Mouse (Mus musculus) heart, adult 9 months (tissue): ENCODE data around the gene Krt42.
"Not testable (repeated sequence)": the region's sequence is repeated elsewhere in the genome, so short reads cannot be mapped to it uniquely, and the experiment has no call there.

Source experiments
- DNase-seq, 2 experiments: peaks; one replicate each; pipeline ENCODE4 v3.0.0; 2022; ENCODE audit warnings: low spot score in 2 of 2

The Krt42 gene

GRCm38 (mm10) chr11:100269821-100270332, at the start of gene Krt42:
TSS of gene Krt42 (minus strand) at chr11:100269871.
- no peak for DNase-seq

- DNase-seq: no peak
These were observed 49.1 kb upstream of the Krt42 start for GRCm38 (mm10) chr11:100318529-100319451.

GRCm38 (mm10) chr11:100317826-100318380, 48.2 kb upstream of the Krt42 start:
- no peak for DNase-seq

- no peak for DNase-seq
These were observed 45.8 kb upstream of the Krt42 start for GRCm38 (mm10) chr11:100315439-100315838.

- no peak for DNase-seq
These were observed 43.8 kb upstream of the Krt42 start for GRCm38 (mm10) chr11:100313424-100313823.

- DNase-seq: peak in 1 of 2 experiments; percentile 56
These were observed 42.5 kb upstream of the Krt42 start for GRCm38 (mm10) chr11:100312096-100312679.

GRCm38 (mm10) chr11:100311656-100312055, 42.0 kb upstream of the Krt42 start:
- no peak for DNase-seq

- DNase-seq: not testable (repeated sequence)
These were observed 39.0 kb upstream of the Krt42 start for GRCm38 (mm10) chr11:100308672-100309071.

- DNase-seq: no peak
These were observed 38.2 kb upstream of the Krt42 start for GRCm38 (mm10) chr11:100307900-100308299.

- no peak for DNase-seq
These were observed 31.6 kb upstream of the Krt42 start for GRCm38 (mm10) chr11:100301292-100301691.

GRCm38 (mm10) chr11:100300293-100300692, 30.6 kb upstream of the Krt42 start:
- no peak for DNase-seq

- DNase-seq: peak in 1 of 2 experiments; percentile 68
These were observed 28.8 kb upstream of the Krt42 start for GRCm38 (mm10) chr11:100298274-100299036.

GRCm38 (mm10) chr11:100297801-100298200, 28.1 kb upstream of the Krt42 start:
- no peak for DNase-seq

GRCm38 (mm10) chr11:100295308-100295707, 25.6 kb upstream of the Krt42 start:
- peak; percentile 25 to 58 for DNase-seq

- DNase-seq: no peak
These were observed 23.2 kb upstream of the Krt42 start for GRCm38 (mm10) chr11:100292884-100293283.

- no peak for DNase-seq
These were observed 20.6 kb upstream of the Krt42 start for GRCm38 (mm10) chr11:100290235-100290634.

GRCm38 (mm10) chr11:100288942-100289341, 19.3 kb upstream of the Krt42 start:
- peak in 1 of 2 experiments; percentile 18 for DNase-seq

- DNase-seq: peak; percentile 12 to 65
These were observed 17.4 kb upstream of the Krt42 start for GRCm38 (mm10) chr11:100287024-100287423.

GRCm38 (mm10) chr11:100284988-100285387, 15.3 kb upstream of the Krt42 start:
- no peak for DNase-seq

- DNase-seq: peak; percentile 41 to 61
These were observed 12.9 kb upstream of the Krt42 start for GRCm38 (mm10) chr11:100282549-100282948.
